Mouse (Mus musculus) liver, postnatal 0 days (tissue): ENCODE results near the gene Cst8.

Experiments
- CTCF ChIP-seq: sonication (generic); IDR thresholded peaks from 2 replicates; pipeline ENCODE4 v1.5.1; 2016; ENCODE audit warnings: antibody characterized with exemption, low read depth
- EP300 ChIP-seq: IDR thresholded peaks from 2 replicates; pipeline ENCODE4 v1.6.1; 2016; ENCODE audit warnings: antibody characterized with exemption, low read depth, mild to moderate bottlenecking

- TF ChIP-seq CTCF (peak; percentile 90), EP300 (no peak)
Measured at GRCm38 (mm10) chr2:148851116-148851906, 52.7 kb downstream of the Cst8 start.
